Mouse (Mus musculus) embryonic facial prominence, embryonic 11.5 days (tissue): ENCODE measurements around the gene Olfr785. TPM values are rescaled to one million over a fixed set of nuclear protein-coding genes. Genes with fewer than 3 reads are reported as not detected.
"Not testable (repeated sequence)": the region's sequence is repeated elsewhere in the genome, so short reads cannot be mapped to it uniquely, and the experiment has no call there.

Source experiments
- ATAC-seq: fragments of 200-750 bp; cut with Nextera tagmentation; replicated peaks from 2 replicates; pipeline ENCODE4 v1.8.0; 2017; ENCODE audit warnings: low read depth; ENCODE audit not compliant: insufficient number of reproducible peaks, low FRiP score, low TSS enrichment
- DNase-seq: peaks from one replicate; pipeline ENCODE4 v3.0.0-alpha.2; 2015; ENCODE audit warnings: low spot score
- H3K27ac ChIP-seq: fragments of 300-500 bp; sonication (generic); replicated peaks from 2 replicates; pipeline ENCODE4 v1.5.1; 2014; ENCODE audit warnings: mild to moderate bottlenecking, low read depth, low read length, control low read depth
- H3K27me3 ChIP-seq: fragments of 300-500 bp; sonication (generic); 2 replicates; pipeline ENCODE4 v1.6.1; 2014; ENCODE audit warnings: mild to moderate bottlenecking, low read length, moderate library complexity, mixed read lengths; ENCODE audit not compliant: control insufficient read depth, insufficient read depth
- H3K36me3 ChIP-seq: fragments of 300-500 bp; sonication (generic); replicated peaks from 2 replicates; pipeline ENCODE4 v1.6.1; 2014; ENCODE audit warnings: low read depth, mild to moderate bottlenecking, low read length, moderate library complexity, mixed read lengths; ENCODE audit not compliant: control insufficient read depth, insufficient read depth
- H3K4me1 ChIP-seq: fragments of 300-500 bp; sonication (generic); 2 replicates; pipeline ENCODE4 v1.6.1; 2014; ENCODE audit warnings: low read length, mixed read lengths; ENCODE audit not compliant: control insufficient read depth, insufficient read depth
- H3K4me2 ChIP-seq: fragments of 300-500 bp; sonication (generic); 2 replicates; pipeline ENCODE4 v1.6.1; 2014; ENCODE audit warnings: low read depth, mild to moderate bottlenecking, control low read depth, low read length, moderate library complexity
- H3K4me3 ChIP-seq: fragments of 300-500 bp; sonication (generic); 2 replicates; pipeline ENCODE4 v1.5.1; 2014; ENCODE audit warnings: low read depth, low read length, control low read depth
- H3K9ac ChIP-seq: fragments of 300-500 bp; sonication (generic); replicated peaks from 2 replicates; pipeline ENCODE4 v1.6.1; 2014; ENCODE audit warnings: mild to moderate bottlenecking, control low read depth, low read length
- H3K9me3 ChIP-seq: fragments of 300-500 bp; sonication (generic); replicated peaks from 2 replicates; pipeline ENCODE4 v1.6.1; 2016; ENCODE audit warnings: mild to moderate bottlenecking, low read length, inconsistent platforms, mixed read lengths; ENCODE audit not compliant: control insufficient read depth
- WGBS: fragments of 180-500 bp; shearing (Covaris S2); extraction: QIAGEN DNeasy Blood & Tissue Kit; methylation state at CpG from one replicate; pipeline ENCODE4 v1.1.7; 2014; 5-methylcytosine and 5-hydroxymethylcytosine counted together
- polyA plus RNA-seq: library from polyadenylated mRNA; unstranded; fragments of >200 nt; fragmentation: Nextera tagmentation; extraction: Ambion mirVana; gene quantifications from 2 replicates; pipeline ENCODE4 v1.2.1, GENCODE M21; 2014

The Olfr785 gene
- not detected in 2 replicates for polyA plus RNA-seq

GRCm38 (mm10) chr10:129405126-129405525, at the start of gene Olfr785:
TSS of gene Olfr785 (plus strand) at chr10:129405426.
- no peaks in the 10 kb centered on the region for H3K27me3 ChIP-seq
- H3K4me1 ChIP-seq, result no peaks in the 10 kb centered on the region
- WGBS, result 73% methylated on average over 2 of the region's 2 CpGs
- no peak within 1 kb of the TSS for H3K4me3 ChIP-seq
- H3K9ac ChIP-seq, result no peak within 1 kb of the TSS
- H3K4me2 ChIP-seq, result no peak within 1 kb of the TSS
- no peaks in the 10 kb centered on the region for H3K36me3 ChIP-seq
- no peak for DNase-seq
- ATAC-seq, result no peak
- H3K27ac ChIP-seq, result no peak within 1 kb of the TSS
- H3K9me3 ChIP-seq, result no peaks in the 10 kb centered on the region

GRCm38 (mm10) chr10:129356496-129356895, 48.7 kb upstream of the Olfr785 start:
- not testable (repeated sequence) for H3K36me3 ChIP-seq, H3K27me3 ChIP-seq, H3K4me1 ChIP-seq, ATAC-seq, H3K9me3 ChIP-seq, H3K4me2 ChIP-seq, DNase-seq, H3K9ac ChIP-seq, H3K4me3 ChIP-seq, H3K27ac ChIP-seq
- 86% methylated on average over 4 of the region's 4 CpGs for WGBS

- Histone ChIP-seq H3K27ac (no peak overlapping the region), H3K4me2 (no peak overlapping the region), H3K9me3 (no peaks in the 10 kb centered on the region), H3K4me3 (no peak overlapping the region), H3K36me3 (no peaks in the 10 kb centered on the region), H3K4me1 (no peaks in the 10 kb centered on the region), H3K9ac (no peak overlapping the region), H3K27me3 (no peaks in the 10 kb centered on the region)
- WGBS, result 71% methylated on average over 5 of the region's 5 CpGs
- no peak for DNase-seq
- ATAC-seq, result no peak
Measured at GRCm38 (mm10) chr10:129357307-129357706, 47.9 kb upstream of the Olfr785 start.

- WGBS, result 89% methylated on average over 5 of the region's 5 CpGs
Measured at GRCm38 (mm10) chr10:129374051-129374450, 31.2 kb upstream of the Olfr785 start.

GRCm38 (mm10) chr10:129383783-129384182, 21.4 kb upstream of the Olfr785 start, which contains the start of gene Olfr784:
TSS of gene Olfr784 (plus strand) at chr10:129384083.
- ATAC-seq (no peak), DNase-seq (no peak)
- Histone ChIP-seq H3K27ac (no peak within 1 kb of the TSS), H3K9me3 (no peaks in the 10 kb centered on the region), H3K9ac (no peak within 1 kb of the TSS), H3K36me3 (no peaks in the 10 kb centered on the region), H3K4me3 (no peak within 1 kb of the TSS), H3K4me1 (no peaks in the 10 kb centered on the region), H3K27me3 (no peaks in the 10 kb centered on the region), H3K4me2 (no peak within 1 kb of the TSS)

More at GRCm38 (mm10) chr10:129374051-129374450, 31.2 kb upstream of the Olfr785 start:
- not testable (repeated sequence) for H3K27me3 ChIP-seq, H3K4me3 ChIP-seq, H3K9me3 ChIP-seq, H3K4me1 ChIP-seq, H3K9ac ChIP-seq, H3K27ac ChIP-seq, H3K36me3 ChIP-seq, DNase-seq, H3K4me2 ChIP-seq, ATAC-seq

GRCm38 (mm10) chr10:129400892-129401291, 4.3 kb upstream of the Olfr785 start:
- Histone ChIP-seq H3K27me3 (no peaks in the 10 kb centered on the region), H3K9ac (no peak overlapping the region), H3K4me2 (no peak overlapping the region), H3K36me3 (no peaks in the 10 kb centered on the region), H3K4me1 (no peaks in the 10 kb centered on the region), H3K4me3 (no peak overlapping the region), H3K27ac (no peak overlapping the region), H3K9me3 (no peaks in the 10 kb centered on the region)
- ATAC-seq, result no peak
- DNase-seq, result no peak
- WGBS, result 51% methylated on average over 5 of the region's 5 CpGs

GRCm38 (mm10) chr10:129427006-129427405, 21.8 kb downstream of the Olfr785 start, which contains the start of gene Olfr786:
TSS of gene Olfr786 (plus strand) at chr10:129427306.
- DNase-seq (no peak), ATAC-seq (no peak)
- H3K9ac ChIP-seq, result no peak within 1 kb of the TSS
- no peaks in the 10 kb centered on the region for H3K27me3 ChIP-seq
- H3K36me3 ChIP-seq, result no peaks in the 10 kb centered on the region
- H3K9me3 ChIP-seq, result no peaks in the 10 kb centered on the region
- no peak within 1 kb of the TSS for H3K27ac ChIP-seq
- no peaks in the 10 kb centered on the region for H3K4me1 ChIP-seq
- no peak within 1 kb of the TSS for H3K4me2 ChIP-seq
- no peak within 1 kb of the TSS for H3K4me3 ChIP-seq
